Mouse (Mus musculus) small intestine, adult 2 months (tissue): Measurements from ENCODE around the gene Fcgrt.

Source experiments
- CTCF ChIP-seq: fragments of 200-500 bp; IDR thresholded peaks from 2 replicates; pipeline ENCODE4 v1.5.1; 2012; ENCODE audit warnings: low read depth, mild to moderate bottlenecking, control low read depth, inconsistent platforms, low read length, moderate library complexity, mixed read lengths; ENCODE audit not compliant: insufficient replicate concordance, insufficient read length; ENCODE audit errors: extremely low read depth
- POLR2A ChIP-seq: fragments of 200-500 bp; IDR thresholded peaks from 2 replicates; pipeline ENCODE4 v1.6.1; 2012; ENCODE audit warnings: low read depth, mild to moderate bottlenecking, control low read depth, inconsistent platforms, low read length, moderate library complexity

GRCm38 (mm10) chr7:45137171-45138006, 33.7 kb upstream of the Fcgrt start:
- no peak for TF ChIP-seq CTCF
- no peak for TF ChIP-seq POLR2A
